Mouse (Mus musculus): ENCODE data around the gene Prpf38a.

Gene Prpf38a

DNA sequence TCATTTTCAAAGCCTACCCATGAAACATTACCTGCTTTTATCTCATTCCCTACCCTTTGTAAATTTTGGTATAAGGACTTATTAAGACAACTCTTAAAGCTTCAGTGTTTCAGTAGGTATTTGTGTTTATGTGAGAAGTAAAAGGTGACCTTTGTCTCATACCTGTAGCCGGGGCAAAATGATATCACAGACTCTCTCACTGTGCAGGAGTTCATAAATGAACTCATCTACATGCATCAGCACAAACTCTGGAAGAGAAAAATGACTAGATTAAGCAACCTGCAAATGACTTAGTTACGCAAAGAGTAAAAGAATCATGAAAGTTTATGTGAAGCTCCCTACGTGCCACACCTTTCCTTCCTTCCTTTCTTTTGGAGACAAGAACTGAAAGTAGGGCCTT is 6.5 kb downstream of the Prpf38a start:
- no peaks in the 10 kb centered on the region for H3K27me3 ChIP-seq (ENCODE audit: control insufficient read depth, insufficient read depth, low read length, poor library complexity, severe bottlenecking)
- no peak for DNase-seq (ENCODE audit: low read depth, low spot score)
- peaks cover 12% of the 10 kb centered on the region for H3K36me3 ChIP-seq (ENCODE audit: control insufficient read depth, insufficient read depth, low read length, poor library complexity, severe bottlenecking)

DNA sequence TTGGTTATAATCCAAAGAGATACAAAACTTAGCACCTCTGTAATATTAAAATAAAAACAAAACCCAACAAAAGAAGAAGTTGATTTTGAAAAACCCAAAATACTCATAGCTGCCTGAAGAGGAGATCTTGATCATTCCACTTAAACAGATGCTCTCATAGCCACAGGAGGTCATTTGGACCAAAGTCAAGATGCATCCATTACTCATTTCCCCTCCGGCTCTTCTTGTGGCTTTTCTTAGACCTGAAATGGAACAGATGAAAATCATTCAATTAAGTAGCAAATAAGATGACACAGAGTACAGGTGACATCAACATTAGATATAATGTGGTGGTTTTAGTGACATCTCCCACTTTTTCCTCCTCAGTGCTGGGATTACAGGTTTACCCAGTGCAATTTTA is 14.1 kb downstream of the Prpf38a start:
- DNase-seq (ENCODE audit: low read depth, low spot score) = no peak
- H3K36me3 ChIP-seq (ENCODE audit: control insufficient read depth, insufficient read depth, low read length, poor library complexity, severe bottlenecking) = peaks cover 12% of the 10 kb centered on the region
- H3K27me3 ChIP-seq (ENCODE audit: control insufficient read depth, insufficient read depth, low read length, poor library complexity, severe bottlenecking) = no peaks in the 10 kb centered on the region

DNA sequence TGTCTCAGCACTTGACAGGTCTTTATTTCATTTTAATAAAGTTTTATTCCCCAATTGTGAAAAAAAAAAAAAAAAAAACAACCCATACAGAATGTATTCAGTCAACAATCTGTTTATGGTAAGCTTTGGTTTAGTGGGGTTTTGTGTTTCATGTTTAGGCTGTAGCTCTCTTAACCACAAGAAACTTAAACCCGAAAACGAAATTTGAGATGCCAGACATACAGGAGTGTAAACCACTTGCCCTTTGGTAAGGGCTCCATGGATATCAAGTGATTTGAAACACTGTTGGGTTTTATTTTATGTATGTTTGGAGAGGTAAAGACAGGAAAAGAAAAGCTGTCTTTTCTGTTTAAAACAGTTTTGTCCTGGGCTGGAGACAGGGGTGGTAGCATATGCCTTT is 39.4 kb downstream of the Prpf38a start:
- no peaks in the 10 kb centered on the region for H3K27me3 ChIP-seq (ENCODE audit: control insufficient read depth, insufficient read depth, low read length, poor library complexity, severe bottlenecking)

More for the DNA sequence above, 39.4 kb downstream of the Prpf38a start:
- no peak for DNase-seq (ENCODE audit: low read depth, low spot score)
- peaks cover 20% of the 10 kb centered on the region for H3K36me3 ChIP-seq (ENCODE audit: control insufficient read depth, insufficient read depth, low read length, poor library complexity, severe bottlenecking)
